Mouse (Mus musculus): ENCODE measurements around the gene Milr1. TPM values are rescaled to one million over a fixed set of nuclear protein-coding genes. Genes with fewer than 3 reads are reported as not detected.

Gene Milr1
- 1.4 and 2.2 TPM in 2 replicates for polyA plus RNA-seq (2015; fragmentation: Nextera tagmentation; extraction: Ambion mirVana)

DNA sequence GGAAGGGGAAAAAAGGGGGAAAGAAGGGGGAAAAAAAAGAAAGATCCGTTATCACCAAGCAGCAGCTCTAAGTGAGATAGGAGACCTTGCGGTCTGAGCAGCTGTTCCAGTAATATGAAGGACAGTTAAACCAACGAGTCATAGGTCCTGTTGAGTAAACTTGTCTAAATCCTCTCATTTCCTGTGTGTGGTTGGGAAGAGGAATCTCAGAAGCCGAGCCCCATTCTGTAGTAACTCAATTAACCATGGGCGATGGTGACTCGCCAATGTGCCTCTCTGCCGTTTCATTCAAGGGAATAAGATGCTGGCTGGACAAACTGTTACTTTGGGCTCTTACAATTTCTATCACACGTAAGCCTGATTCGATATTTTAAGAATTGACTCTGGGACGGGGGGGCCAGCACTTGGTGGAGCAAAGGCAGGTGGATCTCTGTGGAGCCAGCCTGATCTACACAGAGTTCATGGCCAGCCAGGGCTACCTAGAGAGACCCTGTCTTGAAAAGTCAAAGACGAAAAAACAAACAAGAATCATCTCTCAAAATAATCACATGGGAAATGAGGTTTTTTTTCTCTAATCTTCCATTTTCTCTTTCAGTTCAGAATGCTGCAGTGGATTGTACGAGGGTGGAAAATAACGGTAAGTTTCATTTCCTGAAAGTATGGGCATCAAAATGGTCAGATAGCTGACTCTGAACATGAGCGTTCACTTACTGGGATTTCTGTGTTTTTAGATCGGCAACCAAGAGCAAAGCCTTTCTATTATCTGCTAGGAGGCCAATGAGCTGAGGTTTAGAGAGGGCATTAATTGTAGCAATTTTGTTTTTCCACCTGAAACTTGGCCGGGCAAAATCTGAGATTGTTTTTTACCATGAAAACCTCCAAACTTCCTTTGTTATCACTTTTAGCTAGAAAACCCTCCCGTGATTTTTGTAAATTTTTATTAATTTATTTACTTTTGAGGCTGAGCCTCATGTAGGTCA, at the start of gene Milr1:
TSS of gene Milr1 (plus strand) at position 188 of the 980 bp plus-strand sequence.
- no peak within 1 kb of the TSS for H3K27ac ChIP-seq
- WGBS, result 80% methylated on average over 17 of the region's 17 CpGs
- peaks cover 8% of the 10 kb centered on the region; the same call in 1 of the 2 replicates for H3K9me3 ChIP-seq
- ATAC-seq (ENCODE audit: low FRiP score, low read depth), result no peak
- no peaks in the 10 kb centered on the region for H3K36me3 ChIP-seq
- H3K4me1 ChIP-seq, result no peaks in the 10 kb centered on the region
- H3K27me3 ChIP-seq, result no peaks in the 10 kb centered on the region
- H3K4me2 ChIP-seq (replicated peaks), result no peak within 1 kb of the TSS
- H3K4me3 ChIP-seq, result no peak within 1 kb of the TSS
- H3K9ac ChIP-seq, result no peak within 1 kb of the TSS

DNA sequence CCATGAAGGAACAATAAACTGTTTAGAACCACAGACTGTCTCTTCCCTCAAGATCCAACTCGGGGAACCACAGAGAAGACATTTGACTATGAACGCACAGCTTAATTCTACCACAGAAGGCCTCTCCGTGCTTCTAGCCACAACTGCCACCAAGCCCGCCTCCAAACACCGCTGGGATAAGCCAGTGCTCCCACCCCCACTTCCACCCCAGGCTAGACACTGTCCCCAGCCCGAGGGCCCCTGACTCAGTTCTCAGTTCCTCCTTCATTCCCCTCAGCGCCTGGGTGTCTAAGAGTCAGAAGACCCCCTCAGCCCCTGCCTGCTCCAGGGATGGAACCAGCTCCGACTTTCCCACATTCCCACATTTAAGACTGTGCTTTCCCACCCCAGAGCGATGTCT, 49.4 kb upstream of the Milr1 start:
- Histone ChIP-seq H3K9ac (no peak overlapping the region), H3K4me2 (replicated peaks) (no peak overlapping the region), H3K27ac (no peak overlapping the region), H3K27me3 (no peaks in the 10 kb centered on the region), H3K4me3 (no peak overlapping the region), H3K9me3 (no peaks in the 10 kb centered on the region), H3K36me3 (no peaks in the 10 kb centered on the region), H3K4me1 (no peaks in the 10 kb centered on the region)
- no peak for ATAC-seq (ENCODE audit: low FRiP score, low read depth)
- 70% methylated on average over 9 of the region's 9 CpGs for WGBS

DNA sequence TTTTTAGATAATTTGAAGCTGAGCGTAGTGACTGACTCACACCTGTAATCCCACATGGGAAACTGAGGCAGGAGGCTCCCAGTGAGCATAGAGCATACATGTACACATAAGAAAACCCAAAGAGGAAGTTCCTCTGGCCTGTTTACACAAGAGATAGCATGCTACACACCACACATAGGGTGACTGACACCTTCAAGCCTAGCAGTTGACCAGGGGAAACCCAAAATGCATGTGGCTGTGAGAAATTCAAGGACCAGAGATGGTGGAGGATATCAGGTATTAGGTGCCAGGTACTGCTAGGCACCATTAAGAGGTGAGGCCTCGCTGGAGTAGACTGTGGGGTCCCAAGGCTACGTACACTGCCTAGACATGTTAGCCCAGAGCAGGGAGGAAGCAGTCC, 48.4 kb upstream of the Milr1 start:
- Histone ChIP-seq H3K27ac (no peak overlapping the region), H3K36me3 (no peaks in the 10 kb centered on the region), H3K9me3 (no peaks in the 10 kb centered on the region), H3K9ac (no peak overlapping the region), H3K27me3 (no peaks in the 10 kb centered on the region), H3K4me2 (replicated peaks) (no peak overlapping the region), H3K4me1 (peaks cover 8% of the 10 kb centered on the region; the same call in 1 of the 2 replicates), H3K4me3 (no peak overlapping the region)
- WGBS, result 88% methylated on average over 3 of the region's 3 CpGs
- ATAC-seq (ENCODE audit: low FRiP score, low read depth), result no peak

DNA sequence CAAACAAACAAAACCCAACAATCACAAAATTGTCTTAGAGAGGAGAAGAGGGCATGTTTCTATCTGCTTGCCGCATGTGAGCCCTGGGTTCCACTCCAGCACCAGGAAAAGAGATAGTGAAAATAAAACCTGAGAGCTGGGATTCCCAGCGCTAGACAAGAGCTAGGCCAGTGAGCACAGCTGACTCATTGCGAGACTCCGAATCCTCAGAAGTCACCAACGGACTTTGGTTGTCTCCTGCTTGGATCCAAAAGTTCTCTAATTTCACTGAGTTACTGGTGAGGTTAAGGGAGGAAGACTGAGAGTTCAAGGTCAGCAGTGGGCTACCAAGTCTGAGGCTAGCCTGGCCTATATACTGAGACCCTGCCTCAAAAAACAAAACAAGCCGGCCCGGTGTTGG, 47.1 kb upstream of the Milr1 start:
- no peak overlapping the region for H3K4me3 ChIP-seq
- peaks cover 8% of the 10 kb centered on the region; the same call in 1 of the 2 replicates for H3K4me1 ChIP-seq
- H3K27me3 ChIP-seq, result no peaks in the 10 kb centered on the region
- no peak overlapping the region for H3K4me2 ChIP-seq (replicated peaks)
- no peaks in the 10 kb centered on the region for H3K9me3 ChIP-seq
- H3K9ac ChIP-seq, result no peak overlapping the region
- ATAC-seq (ENCODE audit: low FRiP score, low read depth), result no peak
- 90% methylated on average over 7 of the region's 7 CpGs for WGBS
- H3K36me3 ChIP-seq, result no peaks in the 10 kb centered on the region
- H3K27ac ChIP-seq, result no peak overlapping the region

GRCm38 (mm10) chr11:106704399-106705111, 46.5 kb upstream of the Milr1 start:
- ATAC-seq (ENCODE audit: low FRiP score, low read depth), result no peak
- WGBS, result 72% methylated on average over 9 of the region's 9 CpGs
- no peaks in the 10 kb centered on the region for H3K27me3 ChIP-seq
- H3K4me1 ChIP-seq, result peaks cover 13% of the 10 kb centered on the region
- H3K4me3 ChIP-seq, result no peak overlapping the region
- H3K4me2 ChIP-seq (replicated peaks), result no peak overlapping the region
- H3K9me3 ChIP-seq, result no peaks in the 10 kb centered on the region
- no peaks in the 10 kb centered on the region for H3K36me3 ChIP-seq
- H3K27ac ChIP-seq, result no peak overlapping the region
- H3K9ac ChIP-seq, result no peak overlapping the region

- Histone ChIP-seq H3K9me3 (no peaks in the 10 kb centered on the region), H3K4me1 (peaks cover 16% of the 10 kb centered on the region), H3K36me3 (no peaks in the 10 kb centered on the region), H3K27ac (no peak overlapping the region), H3K9ac (no peak overlapping the region), H3K27me3 (no peaks in the 10 kb centered on the region), H3K4me3 (no peak overlapping the region), H3K4me2 (replicated peaks) (no peak overlapping the region)
- 62% methylated on average over 4 of the region's 4 CpGs for WGBS
- ATAC-seq (ENCODE audit: low FRiP score, low read depth), result no peak
Observed at GRCm38 (mm10) chr11:106706212-106706611, 44.8 kb upstream of the Milr1 start.

DNA sequence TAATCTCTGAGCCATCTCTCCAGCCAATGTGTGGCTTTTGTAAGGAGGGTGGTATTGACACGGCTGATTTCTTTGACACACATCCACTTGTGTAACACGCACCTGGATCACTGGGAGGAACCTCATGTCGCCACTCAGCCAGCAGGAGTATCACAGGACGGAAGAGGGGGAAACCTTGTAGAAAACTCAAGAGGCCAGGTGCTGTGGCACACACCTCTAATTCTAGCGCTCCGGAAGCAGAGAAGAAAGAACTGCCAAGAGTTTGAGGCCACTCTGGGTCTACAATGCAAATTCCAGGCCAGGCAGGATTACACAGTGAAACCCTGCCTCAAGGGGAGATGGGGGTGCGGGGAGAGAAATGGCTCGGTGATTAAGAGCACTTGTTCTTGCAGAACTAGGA, 43.9 kb upstream of the Milr1 start:
- Histone ChIP-seq H3K27me3 (no peaks in the 10 kb centered on the region), H3K36me3 (no peaks in the 10 kb centered on the region), H3K9me3 (no peaks in the 10 kb centered on the region), H3K4me1 (peaks cover 16% of the 10 kb centered on the region), H3K4me2 (replicated peaks) (no peak overlapping the region), H3K4me3 (no peak overlapping the region), H3K27ac (no peak overlapping the region), H3K9ac (no peak overlapping the region)
- WGBS, result 64% methylated on average over 8 of the region's 8 CpGs
- ATAC-seq (ENCODE audit: low FRiP score, low read depth), result no peak

GRCm38 (mm10) chr11:106707866-106708265, 43.2 kb upstream of the Milr1 start:
- H3K27ac ChIP-seq, result no peak overlapping the region
- H3K4me3 ChIP-seq, result no peak overlapping the region
- H3K4me1 ChIP-seq, result peaks cover 16% of the 10 kb centered on the region
- no peak overlapping the region for H3K9ac ChIP-seq
- no peak for ATAC-seq (ENCODE audit: low FRiP score, low read depth)
- H3K9me3 ChIP-seq, result no peaks in the 10 kb centered on the region
- H3K36me3 ChIP-seq, result no peaks in the 10 kb centered on the region
- H3K4me2 ChIP-seq (replicated peaks), result no peak overlapping the region
- H3K27me3 ChIP-seq, result no peaks in the 10 kb centered on the region
- WGBS, result 71% methylated on average over 3 of the region's 3 CpGs

DNA sequence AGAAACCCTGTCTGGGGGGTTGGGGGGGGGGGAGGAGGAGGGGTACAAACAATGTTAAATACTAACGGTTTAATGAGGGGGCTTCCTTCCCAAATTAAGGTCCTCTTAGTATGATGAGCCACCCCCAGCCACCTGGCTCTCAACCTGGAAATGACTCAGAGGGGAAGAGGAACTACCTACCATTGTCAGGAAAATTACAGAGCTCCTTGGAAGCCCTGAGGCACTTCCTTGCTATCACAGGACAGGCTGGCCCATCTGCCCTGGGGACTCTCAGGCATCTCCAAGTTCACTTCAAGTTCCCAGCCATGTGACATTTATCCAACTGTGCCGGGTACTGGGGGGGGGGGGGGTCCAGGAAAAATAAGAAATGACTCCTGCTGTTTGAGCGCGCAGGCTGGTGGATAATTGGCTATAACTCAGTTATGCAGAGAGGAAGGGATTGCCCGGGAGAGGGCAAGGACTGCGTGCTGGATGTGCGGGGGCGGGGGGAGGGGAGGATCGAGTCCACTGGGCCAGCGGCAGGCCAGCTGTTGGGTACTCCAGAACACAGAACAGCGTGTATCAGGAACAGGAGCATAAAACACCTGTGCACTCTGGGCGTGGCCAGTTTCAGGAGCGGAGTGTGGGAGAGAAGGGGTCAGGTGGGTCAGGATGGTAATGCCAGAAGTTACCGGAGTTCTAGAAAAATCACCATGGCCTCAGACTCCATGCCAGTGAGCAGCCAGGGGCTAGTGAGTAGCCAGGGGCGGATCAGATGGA, 41.6 kb upstream of the Milr1 start:
- no peak overlapping the region for H3K27ac ChIP-seq
- no peak overlapping the region for H3K9ac ChIP-seq
- H3K9me3 ChIP-seq, result no peaks in the 10 kb centered on the region
- 17% methylated on average over 15 of the region's 15 CpGs for WGBS
- H3K4me1 ChIP-seq, result peaks cover 16% of the 10 kb centered on the region
- peak overlapping the region; percentile 44 for H3K4me2 ChIP-seq (replicated peaks)
- H3K4me3 ChIP-seq, result no peak overlapping the region
- no peaks in the 10 kb centered on the region for H3K36me3 ChIP-seq
- ATAC-seq (ENCODE audit: low FRiP score, low read depth), result no peak
- H3K27me3 ChIP-seq, result no peaks in the 10 kb centered on the region

DNA sequence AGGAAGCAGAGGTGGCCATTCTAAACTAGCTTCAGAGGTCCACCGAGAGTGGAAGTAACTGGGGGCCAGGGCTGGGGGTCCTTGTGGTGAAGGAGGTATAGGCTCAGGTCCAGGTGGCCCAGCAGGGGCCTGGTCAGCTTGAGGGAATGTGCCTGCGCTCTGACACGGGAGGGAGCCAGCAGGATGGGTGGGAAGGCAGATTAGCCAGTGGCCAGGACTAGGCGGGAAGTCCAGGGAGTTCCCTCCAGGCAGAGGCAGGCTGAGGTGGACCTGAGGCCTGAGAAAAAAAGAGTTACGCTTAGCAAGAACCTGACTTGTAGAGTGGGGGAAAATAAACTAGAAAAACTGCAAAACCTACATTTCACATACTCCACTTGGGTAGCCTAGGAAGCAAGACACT, 40.2 kb upstream of the Milr1 start:
- no peak overlapping the region for H3K4me2 ChIP-seq (replicated peaks)
- peaks cover 16% of the 10 kb centered on the region for H3K4me1 ChIP-seq
- H3K36me3 ChIP-seq, result no peaks in the 10 kb centered on the region
- H3K9me3 ChIP-seq, result no peaks in the 10 kb centered on the region
- H3K27me3 ChIP-seq, result no peaks in the 10 kb centered on the region
- no peak overlapping the region for H3K4me3 ChIP-seq
- H3K27ac ChIP-seq, result no peak overlapping the region
- 63% methylated on average over 5 of the region's 5 CpGs for WGBS
- H3K9ac ChIP-seq, result no peak overlapping the region
- ATAC-seq (ENCODE audit: low FRiP score, low read depth), result no peak

DNA sequence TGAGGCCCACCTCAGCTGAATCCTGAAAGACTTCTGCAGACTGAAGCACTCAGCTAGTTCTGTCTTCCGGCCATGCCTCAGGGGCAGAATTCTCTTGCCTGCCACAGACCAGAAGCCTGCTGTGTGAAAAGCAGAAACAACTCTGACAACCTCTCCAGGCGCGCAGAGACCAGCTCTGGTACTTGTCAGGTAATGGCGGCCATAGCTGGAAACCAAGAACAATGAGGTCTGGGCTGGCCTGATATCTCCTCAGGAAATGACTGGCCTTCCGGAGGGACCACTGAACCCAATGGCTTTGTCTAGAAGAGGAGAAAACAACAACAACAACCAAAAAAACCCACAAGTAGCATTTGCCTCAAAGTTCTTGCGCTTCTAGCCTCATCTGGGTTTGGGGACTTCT, 36.0 kb upstream of the Milr1 start:
- WGBS, result 71% methylated on average over 6 of the region's 6 CpGs
- H3K9ac ChIP-seq, result no peak overlapping the region
- no peak for ATAC-seq (ENCODE audit: low FRiP score, low read depth)

DNA sequence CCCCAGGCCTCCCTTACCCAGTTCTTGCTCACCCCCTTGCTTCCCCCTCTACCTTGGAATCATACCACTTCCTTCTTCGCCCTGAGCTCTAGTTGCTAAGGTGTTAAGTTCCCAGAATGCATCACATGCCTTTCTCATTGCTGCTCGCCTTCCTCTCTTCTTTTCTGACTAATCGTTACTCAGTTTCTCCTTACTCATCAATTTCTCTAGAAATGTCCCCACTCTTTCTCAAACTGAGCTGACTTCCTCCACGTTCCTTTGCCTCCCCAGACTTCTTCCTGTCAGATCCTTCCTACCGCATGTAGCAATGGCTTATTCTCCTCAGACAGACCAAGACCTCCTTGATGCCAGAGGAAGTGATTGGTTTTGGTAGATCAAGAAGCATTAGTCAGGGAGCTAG, 34.5 kb upstream of the Milr1 start:
- Histone ChIP-seq H3K4me1 (no peaks in the 10 kb centered on the region), H3K36me3 (no peaks in the 10 kb centered on the region), H3K9ac (no peak overlapping the region), H3K27me3 (no peaks in the 10 kb centered on the region), H3K4me3 (no peak overlapping the region), H3K27ac (no peak overlapping the region), H3K4me2 (replicated peaks) (no peak overlapping the region), H3K9me3 (no peaks in the 10 kb centered on the region)
- WGBS, result 69% methylated on average over 5 of the region's 5 CpGs
- ATAC-seq (ENCODE audit: low FRiP score, low read depth), result no peak

More for the DNA sequence above, 36.0 kb upstream of the Milr1 start:
- H3K36me3 ChIP-seq, result no peaks in the 10 kb centered on the region
- H3K4me1 ChIP-seq, result no peaks in the 10 kb centered on the region
- H3K27me3 ChIP-seq, result no peaks in the 10 kb centered on the region
- H3K4me2 ChIP-seq (replicated peaks), result no peak overlapping the region
- H3K27ac ChIP-seq, result peak overlapping the region; percentile 52; the same call in 1 of the 2 replicates
- H3K9me3 ChIP-seq, result no peaks in the 10 kb centered on the region
- H3K4me3 ChIP-seq, result no peak overlapping the region
